Mouse (Mus musculus): ENCODE measurements around the gene Elp1.

GRCm38 (mm10) chr4:56845896-56846533 lies 43.9 kb upstream of the Elp1 start:
- TF ChIP-seq EP300 (IDR thresholded peaks at IDR 0.05; ENCODE audit: low read depth) (no peak), CTCF (IDR thresholded peaks at IDR 0.05; ENCODE audit: low read depth) (no peak)

Data from liver, embryonic 14.5 days (tissue).